Mouse (Mus musculus): ENCODE results near the gene Trnau1ap. TPM values are rescaled to one million over a fixed set of nuclear protein-coding genes. Genes with fewer than 3 reads are reported as not detected.

Gene Trnau1ap
- total RNA-seq (2021): 10 to 100 TPM; 22.4 to 24.9 TPM
- long read RNA-seq, experiment 1, transcript Trnau1ap-201 (9 exons, 1,130 nt): major isoform, 8 of 17 reads
- long read RNA-seq, experiment 1, partial matches to known transcripts: 3 of 17 reads
- long read RNA-seq, experiment 1, other reads (novel, unspliced or antisense): 4 of 17 reads
- long read RNA-seq, experiment 2, transcript Trnau1ap-201 (9 exons, 1,130 nt): major isoform, 7 of 13 reads
- long read RNA-seq, experiment 2, partial matches to known transcripts: 1 of 13 reads
- long read RNA-seq, experiment 2, other reads (novel, unspliced or antisense): 3 of 13 reads

- intact Hi-C loops (cut with DNase I): loop anchor here (2.0 kb wide), 1 partner anchor 20 kb away; no protein-coding TSS in a partner anchor
- peak; percentile 84 to 86 for DNase-seq (ENCODE audit: extremely low spot score in 1 of 2, low spot score in 2 of 2)
- peak within 1 kb of the TSS; percentile 82 for H3K4me3 ChIP-seq
- peak within 1 kb of the TSS; percentile 84 for H3K27ac ChIP-seq
- TF ChIP-seq CTCF (IDR thresholded peaks at IDR 0.05): peak; percentile 18
Observed at GRCm38 (mm10) chr4:132329115-132329834, at the start of gene Trnau1ap. Gene Trnau1ap (minus strand): TSS chr4:132329538.

- intact Hi-C loops (cut with DNase I): no loop called here
- Histone ChIP-seq H3K4me3 (no peak overlapping the region), H3K27ac (no peak overlapping the region)
- no peak for TF ChIP-seq CTCF (IDR thresholded peaks at IDR 0.05)
- no peak for DNase-seq (ENCODE audit: extremely low spot score in 1 of 2, low spot score in 2 of 2)
Observed at GRCm38 (mm10) chr4:132373820-132374219, 44.5 kb upstream of the Trnau1ap start.

DNA sequence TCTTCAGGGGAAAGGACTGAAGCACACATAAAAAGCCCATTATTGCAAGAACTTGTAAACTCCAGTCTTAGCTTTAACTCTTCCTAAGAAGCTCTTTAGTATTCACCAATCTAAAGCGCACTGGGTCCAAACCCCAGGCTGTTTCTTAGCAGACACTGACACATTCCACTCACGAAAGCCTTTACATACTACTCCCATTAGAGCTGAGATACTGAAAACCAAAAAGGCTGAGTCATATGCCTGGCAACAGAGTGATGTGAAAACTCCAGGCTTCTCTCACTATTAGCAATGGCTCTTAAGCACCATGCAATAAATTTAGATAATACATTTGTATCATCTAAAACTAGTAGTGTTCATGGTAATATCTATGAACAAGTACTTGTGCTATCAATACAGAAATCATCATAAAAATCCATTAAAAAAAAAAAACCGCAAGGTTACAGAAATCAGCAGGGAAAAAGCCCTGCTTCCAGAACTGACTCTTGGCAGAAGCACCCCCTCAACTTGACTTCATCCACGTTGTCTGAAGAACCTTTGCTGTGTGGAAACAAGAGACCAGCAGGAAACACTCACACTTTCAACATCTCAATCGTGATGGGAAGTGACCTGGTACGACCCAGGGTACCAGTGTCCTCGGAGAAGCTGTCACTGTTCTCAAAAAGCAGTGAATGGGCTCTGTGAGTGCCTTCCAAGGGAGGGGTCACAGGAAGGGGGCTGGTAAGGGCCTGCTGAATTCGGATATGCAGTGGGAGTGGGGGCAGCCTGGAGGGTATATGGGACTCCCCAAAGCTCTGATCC, 40.8 kb upstream of the Trnau1ap start:
- H3K27ac ChIP-seq: no peak overlapping the region
- DNase-seq (ENCODE audit: extremely low spot score in 1 of 2, low spot score in 2 of 2): no peak
- H3K4me3 ChIP-seq: no peak overlapping the region
- intact Hi-C loops (cut with DNase I): no loop called here
- no peak for TF ChIP-seq CTCF (IDR thresholded peaks at IDR 0.05)

DNA sequence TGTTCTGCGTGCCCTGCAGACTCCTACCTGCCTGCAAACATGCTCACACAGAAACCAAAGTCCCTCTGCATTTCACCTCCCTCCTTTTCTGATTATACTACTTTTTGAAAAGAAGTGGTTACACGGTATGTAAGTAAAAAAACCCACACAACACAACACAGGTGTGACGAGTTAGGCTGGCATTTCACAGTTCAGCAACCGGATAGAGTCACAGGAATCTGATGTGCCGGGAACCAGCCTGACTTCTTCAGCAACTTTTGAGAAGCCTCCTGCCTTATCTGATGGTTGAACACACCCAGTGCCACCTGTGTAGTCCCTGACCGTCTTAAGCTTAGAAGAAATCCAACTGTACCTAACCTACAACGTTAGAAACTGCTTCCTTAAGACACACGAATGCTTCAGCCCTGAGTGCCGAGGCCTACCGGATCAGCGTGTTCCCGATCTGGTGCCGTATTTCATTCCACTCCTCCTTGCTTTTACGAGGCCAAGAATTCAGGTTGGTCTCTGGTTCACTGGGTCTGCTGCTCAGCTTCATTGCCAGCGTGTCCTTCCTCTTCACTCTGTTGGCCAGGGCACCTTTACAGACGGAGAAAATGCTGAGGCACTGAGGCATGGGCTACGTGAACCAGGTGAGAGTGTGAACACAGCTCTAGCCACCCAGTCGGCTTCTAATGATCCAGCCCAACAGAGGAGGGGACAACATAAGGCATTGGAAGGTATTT, 38.3 kb upstream of the Trnau1ap start:
- DNase-seq (ENCODE audit: extremely low spot score in 1 of 2, low spot score in 2 of 2): no peak
- no peak overlapping the region for H3K4me3 ChIP-seq
- intact Hi-C loops (cut with DNase I): no loop called here
- no peak for TF ChIP-seq CTCF (IDR thresholded peaks at IDR 0.05)
- H3K27ac ChIP-seq: no peak overlapping the region

GRCm38 (mm10) chr4:132365450-132366060, 36.2 kb upstream of the Trnau1ap start:
- no peak for TF ChIP-seq CTCF (IDR thresholded peaks at IDR 0.05)
- Histone ChIP-seq H3K4me3 (no peak overlapping the region), H3K27ac (no peak overlapping the region)
- intact Hi-C loops (cut with DNase I): no loop called here
- no peak for DNase-seq (ENCODE audit: extremely low spot score in 1 of 2, low spot score in 2 of 2)

DNA sequence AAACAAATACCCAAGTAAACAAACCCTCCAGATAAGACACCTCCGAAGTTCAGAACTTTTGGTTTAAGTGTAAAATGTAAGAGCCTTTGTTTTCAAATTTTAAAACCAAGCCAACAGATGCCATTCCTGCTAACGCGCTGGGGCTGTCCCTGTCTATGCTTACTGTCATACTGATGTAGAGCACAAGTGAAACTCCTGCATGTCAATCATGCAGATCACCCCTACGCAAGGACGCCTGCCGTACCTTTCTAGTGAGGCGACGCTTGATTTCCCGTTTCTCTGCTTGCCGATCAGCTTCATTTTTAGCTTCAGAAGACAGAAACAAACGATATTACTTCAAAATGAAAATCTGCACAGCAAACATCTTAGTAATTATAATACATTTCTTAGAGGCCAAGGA, 34.1 kb upstream of the Trnau1ap start:
- TF ChIP-seq CTCF (IDR thresholded peaks at IDR 0.05): no peak
- intact Hi-C loops (cut with DNase I): no loop called here
- H3K4me3 ChIP-seq: no peak overlapping the region
- no peak overlapping the region for H3K27ac ChIP-seq
- no peak for DNase-seq (ENCODE audit: extremely low spot score in 1 of 2, low spot score in 2 of 2)

DNA sequence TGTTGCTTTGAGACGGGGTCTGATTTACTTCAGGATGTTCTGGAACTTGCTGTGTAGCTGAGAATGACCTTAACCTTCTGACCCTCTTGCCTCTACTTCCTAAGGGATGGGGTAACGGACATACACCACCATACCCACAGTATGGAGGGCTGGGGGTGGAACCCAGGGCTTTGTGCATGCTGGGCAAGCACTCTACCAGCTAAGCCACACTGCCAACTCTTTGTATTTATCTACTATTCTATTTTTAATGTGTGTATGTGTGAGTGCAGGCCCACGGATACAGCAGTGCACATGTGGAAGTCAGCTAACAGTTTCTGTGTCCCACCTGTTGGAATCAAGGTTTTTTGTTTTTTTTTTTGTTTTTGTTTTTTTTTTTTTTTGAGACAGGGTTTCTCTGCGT, 30.2 kb upstream of the Trnau1ap start:
- DNase-seq (ENCODE audit: extremely low spot score in 1 of 2, low spot score in 2 of 2): no peak

GRCm38 (mm10) chr4:132356170-132356569, 26.8 kb upstream of the Trnau1ap start:
- DNase-seq (ENCODE audit: extremely low spot score in 1 of 2, low spot score in 2 of 2): peak in 1 of 2 experiments; percentile 27
- Histone ChIP-seq H3K27ac (no peak overlapping the region), H3K4me3 (peak overlapping the region; percentile 28; the same call in 1 of the 2 replicates)
- TF ChIP-seq CTCF (IDR thresholded peaks at IDR 0.05): no peak
- intact Hi-C loops (cut with DNase I): no loop called here

More for the DNA sequence above, 30.2 kb upstream of the Trnau1ap start:
- Histone ChIP-seq H3K4me3 (no peak overlapping the region), H3K27ac (no peak overlapping the region)
- intact Hi-C loops (cut with DNase I): no loop called here
- TF ChIP-seq CTCF (IDR thresholded peaks at IDR 0.05): no peak

- Histone ChIP-seq H3K4me3 (no peak overlapping the region), H3K27ac (no peak overlapping the region)
- DNase-seq (ENCODE audit: extremely low spot score in 1 of 2, low spot score in 2 of 2): no peak
- intact Hi-C loops (cut with DNase I): no loop called here
- no peak for TF ChIP-seq CTCF (IDR thresholded peaks at IDR 0.05)
Observed at GRCm38 (mm10) chr4:132355403-132355802, 26.1 kb upstream of the Trnau1ap start.

GRCm38 (mm10) chr4:132354571-132354970, 25.2 kb upstream of the Trnau1ap start:
- TF ChIP-seq CTCF (IDR thresholded peaks at IDR 0.05): no peak
- Histone ChIP-seq H3K27ac (no peak overlapping the region), H3K4me3 (no peak overlapping the region)
- intact Hi-C loops (cut with DNase I): loop anchor here (5.0 kb wide), 2 partner anchors 58 to 108 kb away; partner anchors contain the start of gene Med18
- no peak for DNase-seq (ENCODE audit: extremely low spot score in 1 of 2, low spot score in 2 of 2)

GRCm38 (mm10) chr4:132353481-132353885, 24.1 kb upstream of the Trnau1ap start, which contains the start of gene Rcc1:
Gene Rcc1 (minus strand): TSS chr4:132353605.
- no peak; the same call in 1 of the 2 replicates for TF ChIP-seq CTCF (IDR thresholded peaks at IDR 0.05)
- intact Hi-C loops (cut with DNase I): loop anchor here (2.0 to 5.0 kb wide), 4 partner anchors 45 to 157 kb away; partner anchors contain the start of genes Med18 and Sesn2
- H3K4me3 ChIP-seq: peak within 1 kb of the TSS; percentile 79
- peak within 1 kb of the TSS; percentile 89 for H3K27ac ChIP-seq
- peak; percentile 85 to 87 for DNase-seq (ENCODE audit: extremely low spot score in 1 of 2, low spot score in 2 of 2)

Measured in left cerebral cortex, adult 2 months (tissue).